In genomic region chr7:13033451-13034147, GRCm38 (mm10) we compare ENCODE assay signal across 8 mouse cellular contexts. TPM values are rescaled to one million over a fixed set of nuclear protein-coding genes. Genes with fewer than 3 reads are reported as not detected.
DNase-seq lines count a peak whose midpoint lies in the region; ATAC-seq and TF ChIP-seq lines count a peak whose summit lies in the region.

No protein-coding gene starts in this region.

- peak overlapping the region; percentile 87 for H3K9ac ChIP-seq in kidney, embryonic 16.5 days (replicated peaks; ENCODE audit: low read length)
- peak overlapping the region; percentile 85 for H3K9ac ChIP-seq in hindbrain, embryonic 13.5 days
- H3K9ac ChIP-seq in midbrain, embryonic 14.5 days (replicated peaks; ENCODE audit: low read length): peak overlapping the region; percentile 79

- TF ChIP-seq CTCF in cortical plate, adult 2 months (IDR thresholded peaks at IDR 0.05; ENCODE audit: extremely low read depth, insufficient read depth, low read length): no peak

- peaks cover 31% of the 10 kb centered on the region for H3K4me1 ChIP-seq in kidney, embryonic 16.5 days (ENCODE audit: insufficient read depth, low read length)
- no peaks in the 10 kb centered on the region; the same call in 1 of the 2 replicates for H3K4me1 ChIP-seq in cortical plate, adult 2 months (ENCODE audit: control insufficient read depth, insufficient read depth, low read length)
- peaks cover 41% of the 10 kb centered on the region for H3K4me1 ChIP-seq in hindbrain, embryonic 13.5 days (replicated peaks)
- peaks cover 24% of the 10 kb centered on the region for H3K4me1 ChIP-seq in midbrain, embryonic 14.5 days (ENCODE audit: control insufficient read depth, insufficient read depth, low read length)

- H3K27ac ChIP-seq in kidney, embryonic 16.5 days (ENCODE audit: low read length): peak overlapping the region; percentile 95
- H3K27ac ChIP-seq in cortical plate, adult 2 months (ENCODE audit: insufficient read depth, low read length): peak overlapping the region; percentile 61; the same call in 1 of the 2 replicates
- peak overlapping the region; percentile 95 for H3K27ac ChIP-seq in hindbrain, embryonic 13.5 days
- H3K27ac ChIP-seq in midbrain, embryonic 14.5 days (replicated peaks; ENCODE audit: low read depth, low read length): peak overlapping the region; percentile 94

- no peaks in the 10 kb centered on the region for H3K9me3 ChIP-seq in kidney, embryonic 16.5 days (ENCODE audit: low read length)
- no peaks in the 10 kb centered on the region for H3K9me3 ChIP-seq in hindbrain, embryonic 13.5 days
- H3K9me3 ChIP-seq in midbrain, embryonic 14.5 days (ENCODE audit: control insufficient read depth, low read length): no peaks in the 10 kb centered on the region

- peak overlapping the region; percentile 66 for H3K4me3 ChIP-seq in kidney, embryonic 16.5 days (ENCODE audit: low read length)
- peak overlapping the region; percentile 61 for H3K4me3 ChIP-seq in cortical plate, adult 2 months (ENCODE audit: insufficient read depth, low read length)
- H3K4me3 ChIP-seq in hindbrain, embryonic 13.5 days: peak overlapping the region; percentile 58
- H3K4me3 ChIP-seq in midbrain, embryonic 14.5 days (replicated peaks; ENCODE audit: low read depth, low read length): peak overlapping the region; percentile 53

- H3K27me3 ChIP-seq in kidney, embryonic 16.5 days (ENCODE audit: insufficient read depth, low read length): no peaks in the 10 kb centered on the region
- no peaks in the 10 kb centered on the region for H3K27me3 ChIP-seq in hindbrain, embryonic 13.5 days
- H3K27me3 ChIP-seq in midbrain, embryonic 14.5 days (ENCODE audit: control insufficient read depth, insufficient read depth, low read length): no peaks in the 10 kb centered on the region

- WGBS in kidney, embryonic 16.5 days: 36% methylated on average over 13 of the region's 13 CpGs
- WGBS in hindbrain, embryonic 13.5 days: 52% methylated on average over 13 of the region's 13 CpGs
- WGBS in midbrain, embryonic 14.5 days: 50% methylated on average over 13 of the region's 13 CpGs

- peaks cover 54% of the 10 kb centered on the region for H3K36me3 ChIP-seq in kidney, embryonic 16.5 days (ENCODE audit: insufficient read depth, low read length)
- peaks cover 60% of the 10 kb centered on the region for H3K36me3 ChIP-seq in hindbrain, embryonic 13.5 days
- H3K36me3 ChIP-seq in midbrain, embryonic 14.5 days (ENCODE audit: control insufficient read depth, insufficient read depth, low read length): peaks cover 65% of the 10 kb centered on the region

- intact Hi-C loops in left cerebral cortex, postnatal 4 days (cut with DNase I): no loop called here

- no peak for TF ChIP-seq POLR2A in cortical plate, adult 2 months (IDR thresholded peaks at IDR 0.05; ENCODE audit: extremely low read depth, insufficient read depth, low read length)

- peak overlapping the region; percentile 86 for H3K4me2 ChIP-seq in kidney, embryonic 16.5 days (replicated peaks; ENCODE audit: low read depth, low read length)
- H3K4me2 ChIP-seq in hindbrain, embryonic 13.5 days: peak overlapping the region; percentile 95
- H3K4me2 ChIP-seq in midbrain, embryonic 14.5 days (ENCODE audit: low read length): peak overlapping the region; percentile 93

- DNase-seq in kidney, postnatal 36 days: no peak
- no peak for DNase-seq in midbrain, embryonic 14.5 days
- DNase-seq in embryo, embryonic 10 days (ENCODE audit: low spot score): no peak
- DNase-seq in left cerebral cortex, postnatal 4 days: no peak
- DNase-seq in frontal cortex, adult 2 months (ENCODE audit: extremely low spot score in 1 of 2, low spot score in 1 of 2): no peak

- ATAC-seq in kidney, embryonic 16.5 days (ENCODE audit: low FRiP score, low TSS enrichment): no peak
- ATAC-seq in hindbrain, embryonic 13.5 days (ENCODE audit: low FRiP score): no peak
- ATAC-seq in midbrain, embryonic 14.5 days (ENCODE audit: low FRiP score, low TSS enrichment): no peak

RNA-seq across cellular contexts. Expression of gene Chmp2a, which starts 1.0 kb away (rescaled TPM):
- polyA plus RNA-seq in kidney, embryonic 16.5 days (2015; fragmentation: Nextera tagmentation; extraction: Ambion mirVana): 159 and 162 TPM in 2 replicates
- polyA plus RNA-seq in cortical plate, adult 2 months (2012; rRNA removed): 224 and 229 TPM in 2 replicates
- 181 and 184 TPM in 2 replicates for polyA plus RNA-seq in hindbrain, embryonic 13.5 days (2015; fragmentation: Nextera tagmentation; extraction: Ambion mirVana)
- 188 and 205 TPM in 2 replicates for polyA plus RNA-seq in midbrain, embryonic 14.5 days (2014; fragmentation: Nextera tagmentation; extraction: Ambion mirVana)
- total RNA-seq in left cerebral cortex, postnatal 4 days (2021): 100 to 1,000 TPM; 120 to 122 TPM
- 239 and 244 TPM in 2 replicates for polyA plus RNA-seq in frontal cortex, adult 2 months (2012; rRNA removed)

RNA-seq across cellular contexts. Expression of gene Ube2m, which starts 4.5 kb away (rescaled TPM):
- polyA plus RNA-seq in kidney, embryonic 16.5 days (2015; fragmentation: Nextera tagmentation; extraction: Ambion mirVana): 30.4 and 54.9 TPM in 2 replicates
- 400 and 402 TPM in 2 replicates for polyA plus RNA-seq in cortical plate, adult 2 months (2012; rRNA removed)
- polyA plus RNA-seq in hindbrain, embryonic 13.5 days (2015; fragmentation: Nextera tagmentation; extraction: Ambion mirVana): 80.3 and 95.9 TPM in 2 replicates
- polyA plus RNA-seq in midbrain, embryonic 14.5 days (2014; fragmentation: Nextera tagmentation; extraction: Ambion mirVana): 149 and 181 TPM in 2 replicates
- total RNA-seq in left cerebral cortex, postnatal 4 days (2021): 100 to 1,000 TPM; 198 to 213 TPM
- polyA plus RNA-seq in frontal cortex, adult 2 months (2012; rRNA removed): 362 and 411 TPM in 2 replicates

RNA-seq across cellular contexts. Expression of gene Mzf1, which starts 21.0 kb away (rescaled TPM):
- 3.8 and 5.1 TPM in 2 replicates for polyA plus RNA-seq in kidney, embryonic 16.5 days (2015; fragmentation: Nextera tagmentation; extraction: Ambion mirVana)
- polyA plus RNA-seq in cortical plate, adult 2 months (2012; rRNA removed): 14.3 and 15.2 TPM in 2 replicates
- polyA plus RNA-seq in hindbrain, embryonic 13.5 days (2015; fragmentation: Nextera tagmentation; extraction: Ambion mirVana): 6.0 and 6.7 TPM in 2 replicates
- polyA plus RNA-seq in midbrain, embryonic 14.5 days (2014; fragmentation: Nextera tagmentation; extraction: Ambion mirVana): 6.1 and 7.6 TPM in 2 replicates
- total RNA-seq in left cerebral cortex, postnatal 4 days (2021): 10 to 100 TPM; 13.7 to 17.3 TPM
- polyA plus RNA-seq in frontal cortex, adult 2 months (2012; rRNA removed): 15.4 and 16.7 TPM in 2 replicates

RNA-seq across cellular contexts. Expression of gene Zbtb45, which starts 23.8 kb away (rescaled TPM):
- polyA plus RNA-seq in kidney, embryonic 16.5 days (2015; fragmentation: Nextera tagmentation; extraction: Ambion mirVana): 28.3 and 29.2 TPM in 2 replicates
- polyA plus RNA-seq in cortical plate, adult 2 months (2012; rRNA removed): 32.2 and 33.4 TPM in 2 replicates
- polyA plus RNA-seq in hindbrain, embryonic 13.5 days (2015; fragmentation: Nextera tagmentation; extraction: Ambion mirVana): 37.0 and 37.4 TPM in 2 replicates
- 42.4 and 42.5 TPM in 2 replicates for polyA plus RNA-seq in midbrain, embryonic 14.5 days (2014; fragmentation: Nextera tagmentation; extraction: Ambion mirVana)
- total RNA-seq in left cerebral cortex, postnatal 4 days (2021): 10 to 100 TPM; 35.1 to 36.6 TPM
- polyA plus RNA-seq in frontal cortex, adult 2 months (2012; rRNA removed): 34.3 and 36.8 TPM in 2 replicates

RNA-seq across cellular contexts. Expression of gene Trim28, which starts 34.7 kb away (rescaled TPM):
- polyA plus RNA-seq in kidney, embryonic 16.5 days (2015; fragmentation: Nextera tagmentation; extraction: Ambion mirVana): 245 TPM in 2 replicates
- 225 and 226 TPM in 2 replicates for polyA plus RNA-seq in cortical plate, adult 2 months (2012; rRNA removed)
- 216 and 239 TPM in 2 replicates for polyA plus RNA-seq in hindbrain, embryonic 13.5 days (2015; fragmentation: Nextera tagmentation; extraction: Ambion mirVana)
- polyA plus RNA-seq in midbrain, embryonic 14.5 days (2014; fragmentation: Nextera tagmentation; extraction: Ambion mirVana): 293 and 309 TPM in 2 replicates
- 100 to 1,000 TPM; 412 to 415 TPM for total RNA-seq in left cerebral cortex, postnatal 4 days (2021)
- 234 and 279 TPM in 2 replicates for polyA plus RNA-seq in frontal cortex, adult 2 months (2012; rRNA removed)
